Mouse (Mus musculus) heart, embryonic 16.5 days (tissue): ENCODE data around the gene Arhgap28. TPM values are rescaled to one million over a fixed set of nuclear protein-coding genes. Genes with fewer than 3 reads are reported as not detected.
"Not testable (repeated sequence)": the region's sequence is repeated elsewhere in the genome, so short reads cannot be mapped to it uniquely, and the experiment has no call there.

Experiments used
- ATAC-seq: fragments of 200-750 bp; cut with Nextera tagmentation; replicated peaks from 2 replicates; pipeline ENCODE4 v1.8.0; 2017; ENCODE audit warnings: moderate number of reproducible peaks; ENCODE audit not compliant: insufficient read depth, low FRiP score; ENCODE audit errors: extremely low read depth
- H3K27ac ChIP-seq: fragments of 300-500 bp; sonication (generic); 2 replicates; pipeline ENCODE4 v1.5.1; 2014; ENCODE audit warnings: mild to moderate bottlenecking, low read length, control low read depth, moderate library complexity
- H3K27me3 ChIP-seq: fragments of 300-500 bp; sonication (generic); 2 replicates; pipeline ENCODE4 v1.6.1; 2014; ENCODE audit warnings: low read length, mixed read lengths; ENCODE audit not compliant: control insufficient read depth, insufficient read depth
- H3K36me3 ChIP-seq: fragments of 300-500 bp; sonication (generic); 2 replicates; pipeline ENCODE4 v1.6.1; 2014; ENCODE audit not compliant: control insufficient read depth, insufficient read depth
- H3K4me1 ChIP-seq: fragments of 300-500 bp; sonication (generic); 2 replicates; pipeline ENCODE4 v1.6.1; 2014; ENCODE audit warnings: low read length, mixed read lengths; ENCODE audit not compliant: control insufficient read depth, insufficient read depth
- H3K4me2 ChIP-seq: fragments of 300-500 bp; sonication (generic); 2 replicates; pipeline ENCODE4 v1.6.1; 2014; ENCODE audit warnings: low read depth, mild to moderate bottlenecking, control low read depth, low read length
- H3K4me3 ChIP-seq: fragments of 300-500 bp; sonication (generic); 2 replicates; pipeline ENCODE4 v1.5.1; 2014; ENCODE audit warnings: mild to moderate bottlenecking, control low read depth, low read length
- H3K9ac ChIP-seq: fragments of 300-500 bp; sonication (generic); 2 replicates; pipeline ENCODE4 v1.6.1; 2014; ENCODE audit warnings: low read length, control low read depth
- H3K9me3 ChIP-seq: fragments of 300-500 bp; sonication (generic); replicated peaks from 2 replicates; pipeline ENCODE4 v1.6.1; 2016; ENCODE audit warnings: low read length; ENCODE audit not compliant: control insufficient read depth
- WGBS: fragments of 180-500 bp; shearing (Covaris S2); extraction: QIAGEN DNeasy Blood & Tissue Kit; methylation state at CpG from one replicate; pipeline ENCODE4 v1.1.7; 2014; 5-methylcytosine and 5-hydroxymethylcytosine counted together
- polyA plus RNA-seq: library from polyadenylated mRNA; unstranded; fragments of >200 nt; fragmentation: Nextera tagmentation; extraction: Ambion mirVana; gene quantifications from 2 replicates; pipeline ENCODE4 v1.2.1, GENCODE M21; 2015

Gene Arhgap28
- polyA plus RNA-seq, 1 experiment from 2014 or later: 10.5 TPM

DNA sequence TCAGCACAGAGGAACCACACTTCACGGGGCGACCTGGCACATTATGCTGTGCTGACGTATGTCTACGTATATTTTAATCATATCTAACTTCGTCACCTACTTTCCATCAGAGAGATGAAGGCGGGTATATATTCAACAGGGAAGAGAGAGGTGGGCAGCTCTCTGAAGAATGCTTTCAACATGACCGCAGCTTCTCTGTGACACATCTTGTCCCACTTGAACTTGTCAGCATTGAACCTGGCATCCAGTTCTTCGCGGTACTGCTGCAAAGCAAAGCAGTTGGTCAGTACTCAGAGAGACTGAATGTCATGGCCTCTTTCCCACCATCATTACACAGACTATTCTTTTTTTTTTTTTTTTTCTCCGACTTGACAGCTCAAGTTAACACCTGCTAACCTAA lies 139.6 kb downstream of the Arhgap28 start:
- no peak overlapping the region for H3K9ac ChIP-seq
- 49% methylated on average over 10 of the region's 10 CpGs for WGBS
- no peak overlapping the region for H3K4me3 ChIP-seq
- peaks cover 41% of the 10 kb centered on the region for H3K27me3 ChIP-seq
- 0 out of 2 replicates have a peak, but pooled peaks cover 2% of the 10 kb centered on the region for H3K4me1 ChIP-seq
- peaks cover 6% of the 10 kb centered on the region for H3K36me3 ChIP-seq
- H3K27ac ChIP-seq: no peak overlapping the region
- no peak overlapping the region for H3K4me2 ChIP-seq
- peaks cover 7% of the 10 kb centered on the region; the same call in 1 of the 2 replicates for H3K9me3 ChIP-seq
- ATAC-seq: peak; percentile 63

DNA sequence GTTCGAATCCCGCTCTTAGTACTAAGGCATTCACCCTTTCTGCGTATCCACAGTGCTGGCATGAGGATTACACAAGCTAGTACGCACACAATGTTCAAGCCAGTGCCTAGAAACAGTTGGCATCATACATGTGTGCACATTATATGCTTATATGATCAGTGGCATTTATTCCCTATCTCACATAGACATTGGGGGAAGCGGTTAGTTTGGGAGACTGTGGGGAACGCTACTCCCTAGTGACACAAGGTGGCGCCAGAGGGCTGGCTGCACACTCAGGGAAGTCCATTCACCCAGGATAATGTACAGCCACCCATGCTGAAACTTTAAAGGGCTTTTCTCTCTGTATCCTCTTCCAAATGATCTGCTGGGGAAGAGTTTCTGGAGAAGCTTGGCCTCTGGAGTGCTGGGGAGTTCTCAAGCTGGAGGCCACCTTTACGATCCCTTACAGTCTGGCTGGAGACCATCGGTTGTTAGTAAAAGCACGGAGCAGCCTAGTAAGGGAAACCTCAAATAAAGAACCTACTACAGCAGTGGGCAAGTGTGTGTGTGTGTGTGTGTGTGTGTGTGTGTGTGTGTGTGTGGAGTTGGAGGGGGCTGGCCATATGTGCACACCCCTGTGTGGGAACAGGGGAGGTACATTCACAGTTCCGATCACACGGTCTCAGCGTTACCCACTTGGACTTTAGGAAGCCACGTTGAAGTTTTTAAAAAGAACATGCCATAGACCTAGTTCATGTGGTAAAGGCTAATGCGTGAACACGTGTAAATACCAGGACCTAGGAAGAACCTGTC lies 142.0 kb downstream of the Arhgap28 start:
- Histone ChIP-seq H3K9me3 (no peaks in the 10 kb centered on the region), H3K9ac (no peak overlapping the region), H3K36me3 (0 out of 2 replicates have a peak, but pooled peaks cover 4% of the 10 kb centered on the region), H3K4me2 (no peak overlapping the region), H3K27me3 (peaks cover 32% of the 10 kb centered on the region), H3K27ac (no peak overlapping the region), H3K4me1 (0 out of 2 replicates have a peak, but pooled peaks cover 2% of the 10 kb centered on the region), H3K4me3 (no peak overlapping the region)
- ATAC-seq: no peak; the same call in 1 of the 2 replicates
- 80% methylated on average over 16 of the region's 16 CpGs for WGBS

DNA sequence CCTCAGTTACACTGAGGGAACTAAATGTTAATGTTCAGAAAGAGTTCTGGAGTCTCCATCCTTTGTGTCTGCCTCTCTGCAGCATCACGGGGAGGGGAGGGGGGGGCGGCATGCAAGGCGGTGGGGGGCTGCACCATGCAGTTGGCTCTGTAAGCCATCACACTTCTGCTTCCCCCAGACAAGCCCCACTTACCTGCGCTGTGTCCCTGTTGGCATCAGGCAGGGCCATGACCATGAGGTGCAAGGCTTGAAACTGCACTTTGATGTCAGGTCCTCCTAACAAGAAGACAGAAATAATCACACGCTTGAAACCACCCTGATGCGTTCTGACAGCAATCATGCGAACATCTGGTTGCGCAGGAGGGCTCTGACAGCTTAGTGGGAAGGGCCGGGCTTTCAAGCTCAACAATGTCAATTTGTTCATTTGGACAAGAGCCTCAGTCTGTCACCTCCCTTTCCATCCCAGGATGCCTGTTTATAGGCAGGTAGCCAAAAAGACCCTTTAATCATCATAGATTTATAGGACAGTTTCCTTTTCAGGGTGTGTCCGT lies 142.8 kb downstream of the Arhgap28 start:
- Histone ChIP-seq H3K9ac (no peak overlapping the region), H3K4me3 (no peak overlapping the region), H3K27me3 (peaks cover 28% of the 10 kb centered on the region), H3K36me3 (0 out of 2 replicates have a peak, but pooled peaks cover 4% of the 10 kb centered on the region), H3K4me2 (no peak overlapping the region), H3K27ac (no peak overlapping the region), H3K9me3 (no peaks in the 10 kb centered on the region), H3K4me1 (0 out of 2 replicates have a peak, but pooled peaks cover 2% of the 10 kb centered on the region)
- 87% methylated on average over 10 of the region's 10 CpGs for WGBS
- no peak for ATAC-seq

DNA sequence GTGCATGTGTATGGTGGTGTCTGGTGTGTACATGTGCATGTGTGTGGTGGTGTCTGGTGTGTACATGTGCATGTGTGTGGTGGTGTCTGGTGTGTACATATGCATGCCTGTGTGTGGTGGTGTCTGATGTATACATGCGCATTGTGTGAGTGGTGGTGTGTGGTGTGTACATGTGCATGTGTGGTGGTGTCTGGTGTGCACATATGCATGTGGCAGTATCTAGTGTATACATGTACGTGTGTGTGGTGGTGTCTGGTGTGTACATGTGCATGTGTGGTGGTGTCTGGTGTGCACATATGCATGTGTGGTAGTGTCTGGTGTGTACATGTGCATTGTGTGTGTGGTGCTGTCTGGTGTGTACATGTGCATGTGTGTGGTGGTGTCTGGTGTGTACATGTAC lies 162.4 kb downstream of the Arhgap28 start:
- 89% methylated on average over 2 of the region's 2 CpGs for WGBS
- H3K4me2 ChIP-seq, ATAC-seq, H3K9me3 ChIP-seq, H3K4me3 ChIP-seq, H3K9ac ChIP-seq, H3K4me1 ChIP-seq, H3K27ac ChIP-seq, H3K27me3 ChIP-seq, H3K36me3 ChIP-seq: not testable (repeated sequence)

DNA sequence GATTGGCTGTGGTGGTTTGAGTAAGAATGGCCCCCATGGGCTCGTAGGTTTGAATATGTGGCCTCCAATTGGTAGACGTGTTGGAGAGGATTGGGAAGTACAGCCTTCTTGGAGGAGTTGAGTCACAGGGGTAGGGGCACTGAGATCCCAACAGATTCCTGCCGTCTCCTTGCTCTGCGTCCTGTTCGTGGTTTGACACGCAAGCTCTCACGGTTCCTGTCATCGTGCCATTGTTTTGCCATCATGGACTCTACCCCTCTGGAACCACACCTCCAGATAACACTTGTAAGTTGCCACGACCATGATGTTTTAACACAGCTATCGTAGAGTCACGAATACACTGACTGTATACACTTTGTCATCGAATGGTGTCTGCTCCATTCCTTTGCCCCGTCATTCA lies 165.0 kb downstream of the Arhgap28 start:
- no peak overlapping the region for H3K4me2 ChIP-seq
- WGBS: 80% methylated on average over 13 of the region's 13 CpGs
- H3K4me3 ChIP-seq: no peak overlapping the region
- peaks cover 4% of the 10 kb centered on the region; the same call in 1 of the 2 replicates for H3K9me3 ChIP-seq
- H3K36me3 ChIP-seq: peaks cover 3% of the 10 kb centered on the region; the same call in 1 of the 2 replicates
- no peak overlapping the region for H3K9ac ChIP-seq
- no peak overlapping the region for H3K27ac ChIP-seq
- no peak for ATAC-seq
- no peaks in the 10 kb centered on the region for H3K4me1 ChIP-seq
- H3K27me3 ChIP-seq: no peaks in the 10 kb centered on the region

DNA sequence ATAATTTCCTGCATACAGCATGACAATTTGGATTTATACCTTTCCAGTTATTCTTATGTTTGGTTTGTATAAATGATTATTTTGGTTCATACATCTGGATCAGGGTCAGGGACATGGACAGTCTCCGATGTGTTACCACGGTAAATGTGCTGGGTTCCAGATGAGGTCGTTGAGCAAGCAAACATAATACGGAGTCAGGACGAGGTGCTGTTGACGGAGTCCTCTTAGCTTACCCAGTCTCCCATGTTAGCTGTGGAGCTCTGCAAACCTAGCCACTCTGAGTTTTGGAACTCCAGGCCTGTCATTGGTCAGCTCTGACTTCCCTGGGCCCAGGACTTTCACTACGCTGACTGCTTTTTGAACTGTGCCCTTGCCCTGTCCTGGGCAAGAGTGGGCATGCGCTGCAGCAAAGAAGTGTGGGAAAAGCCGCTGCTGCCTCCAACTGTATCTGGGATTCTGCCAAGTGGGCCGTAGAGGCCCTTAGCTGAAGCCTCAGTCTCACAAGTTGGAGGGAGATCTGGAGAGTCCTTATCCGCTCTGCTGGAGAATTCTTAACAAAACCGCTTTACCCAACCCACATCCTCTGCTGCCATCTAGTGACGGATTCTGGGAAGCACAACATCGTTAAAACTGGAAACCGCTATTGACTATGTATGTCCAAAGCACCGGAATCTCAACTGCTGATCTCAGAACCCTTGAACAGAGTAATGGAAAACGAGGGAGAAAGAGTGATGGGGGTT lies 166.4 kb downstream of the Arhgap28 start:
- H3K36me3 ChIP-seq: no peaks in the 10 kb centered on the region
- no peaks in the 10 kb centered on the region for H3K27me3 ChIP-seq
- H3K4me1 ChIP-seq: no peaks in the 10 kb centered on the region
- peak overlapping the region; percentile 14; the same call in 1 of the 2 replicates for H3K4me3 ChIP-seq
- ATAC-seq: no peak; the same call in 1 of the 2 replicates
- no peak overlapping the region for H3K27ac ChIP-seq
- WGBS: 52% methylated on average over 17 of the region's 17 CpGs
- H3K9me3 ChIP-seq: peaks cover 4% of the 10 kb centered on the region; the same call in 1 of the 2 replicates
- H3K9ac ChIP-seq: peak overlapping the region; percentile 20; the same call in 1 of the 2 replicates
- peak overlapping the region; percentile 30; the same call in 1 of the 2 replicates for H3K4me2 ChIP-seq

DNA sequence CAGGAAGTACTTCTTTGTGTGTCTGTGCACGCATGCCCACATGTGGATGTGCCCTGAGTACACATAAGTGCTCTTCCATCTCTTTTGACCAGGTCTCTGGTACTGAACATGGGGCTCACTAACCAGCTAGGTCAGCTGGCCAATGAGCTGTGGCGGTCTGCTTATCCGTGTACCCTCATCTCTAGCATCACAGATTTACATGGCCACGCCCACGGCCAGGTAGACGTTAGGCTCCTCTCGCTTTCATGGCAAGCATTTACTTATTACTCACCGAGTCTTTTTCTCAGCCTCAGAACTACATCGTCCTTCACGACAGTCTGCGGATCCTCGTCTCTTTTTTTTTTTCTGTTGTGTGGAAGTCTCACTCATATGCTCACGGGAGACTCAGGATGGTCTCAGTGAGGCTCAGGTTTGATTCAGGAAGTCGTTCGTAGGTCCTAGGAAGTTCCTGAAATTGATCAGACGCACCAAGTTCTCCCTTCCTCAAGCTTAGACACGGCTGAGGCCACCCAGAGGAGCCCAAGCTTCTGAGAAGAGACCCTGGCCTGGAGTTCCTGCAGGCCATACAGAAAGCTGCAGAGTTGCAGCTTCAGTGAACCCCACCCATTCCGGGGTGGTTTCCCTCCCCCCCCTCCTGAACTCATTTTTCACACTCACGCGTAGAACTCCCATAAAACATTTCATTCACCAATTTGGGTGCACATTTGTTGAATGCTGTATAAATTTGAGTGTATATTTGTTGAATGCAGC lies 167.6 kb downstream of the Arhgap28 start:
- H3K4me2 ChIP-seq: no peak overlapping the region
- no peaks in the 10 kb centered on the region for H3K4me1 ChIP-seq
- H3K36me3 ChIP-seq: no peaks in the 10 kb centered on the region
- ATAC-seq: no peak
- H3K9ac ChIP-seq: no peak overlapping the region
- H3K27ac ChIP-seq: no peak overlapping the region
- 93% methylated on average over 20 of the region's 20 CpGs for WGBS
- peaks cover 4% of the 10 kb centered on the region; the same call in 1 of the 2 replicates for H3K9me3 ChIP-seq
- no peaks in the 10 kb centered on the region for H3K27me3 ChIP-seq
- no peak overlapping the region for H3K4me3 ChIP-seq

DNA sequence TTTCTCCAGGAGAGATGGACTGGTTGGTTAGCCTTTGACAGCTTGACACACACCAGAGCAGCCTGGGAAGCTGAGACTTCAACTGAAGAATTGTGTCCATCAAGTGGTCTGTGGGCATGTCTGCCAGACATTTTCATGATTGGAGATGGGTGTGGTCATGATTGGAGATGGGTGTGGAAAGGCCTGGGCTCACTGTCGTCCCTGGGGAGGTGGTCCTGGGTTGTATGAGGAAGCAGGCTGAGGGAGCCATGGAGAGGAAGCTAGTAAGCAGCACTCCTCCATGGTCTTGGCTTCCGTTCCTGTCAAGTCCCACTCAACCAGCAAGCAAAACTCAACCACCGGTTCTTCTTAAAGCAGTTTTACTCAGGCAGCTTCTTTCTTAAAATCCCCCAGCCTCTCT lies 176.5 kb downstream of the Arhgap28 start:
- 81% methylated on average over 3 of the region's 3 CpGs for WGBS
- Histone ChIP-seq H3K4me3 (no peak overlapping the region), H3K9ac (no peak overlapping the region), H3K27me3 (no peaks in the 10 kb centered on the region), H3K9me3 (peaks cover 6% of the 10 kb centered on the region), H3K4me2 (no peak overlapping the region), H3K27ac (no peak overlapping the region), H3K36me3 (no peaks in the 10 kb centered on the region), H3K4me1 (no peaks in the 10 kb centered on the region)
- ATAC-seq: no peak
